In genomic region chr11:69948066-69948762, GRCm38 (mm10) we compare ENCODE assay signal across 8 mouse cellular contexts. TPM values are rescaled to one million over a fixed set of nuclear protein-coding genes. Genes with fewer than 3 reads are reported as not detected.
DNase-seq lines count a peak whose midpoint lies in the region; ATAC-seq and TF ChIP-seq lines count a peak whose summit lies in the region.

Slc2a4 (minus strand) TSS chr11:69948188.

- H3K9ac ChIP-seq in hindbrain, embryonic 14.5 days = peak within 1 kb of the TSS; percentile 42; the same call in 1 of the 2 replicates

- no peak for ATAC-seq in cerebellum, adult (ENCODE audit: insufficient number of reproducible peaks, low FRiP score, low TSS enrichment)
- ATAC-seq in hindbrain, embryonic 14.5 days (ENCODE audit: low FRiP score) = peak; percentile 92
- peak; percentile 88 for ATAC-seq in megakaryocyte progenitor cell, adult 5-6 weeks (replicated peaks; ENCODE audit: poor library complexity)

- peak within 1 kb of the TSS; percentile 58 for H3K4me2 ChIP-seq in hindbrain, embryonic 14.5 days (replicated peaks)

- TF ChIP-seq POLR2A in small intestine, adult 2 months (IDR thresholded peaks at IDR 0.05; ENCODE audit: low read depth, low read length) = no peak

- intact Hi-C loops in left cerebral cortex, postnatal 14 days (cut with DNase I) = loop anchor here (2.0 kb wide), 1 partner anchor 13 kb away; the partner anchor contains the start of gene Ybx2

- no peak within 1 kb of the TSS; the same call in 1 of the 2 replicates for H3K27ac ChIP-seq in hindbrain, embryonic 14.5 days
- peak within 1 kb of the TSS; percentile 37; the same call in 1 of the 2 replicates for H3K27ac ChIP-seq in small intestine, adult 2 months (ENCODE audit: insufficient read depth, low read depth, low read length)

- H3K4me1 ChIP-seq in hindbrain, embryonic 14.5 days (replicated peaks; ENCODE audit: control insufficient read depth, insufficient read depth, low read length) = peaks cover 6% of the 10 kb centered on the region; the same call in 1 of the 2 replicates
- H3K4me1 ChIP-seq in small intestine, adult 2 months (ENCODE audit: control insufficient read depth, insufficient read depth, insufficient read length, low read length) = peaks cover 6% of the 10 kb centered on the region

- peak; percentile 42 for DNase-seq in cerebellum, adult 11 months
- peak; percentile 58 for DNase-seq in cerebellum, adult 9-11 months
- peak; percentile 96 for DNase-seq in gastrocnemius, adult 18-20 months (ENCODE audit: low spot score)
- peak; percentile 82 for DNase-seq in hindbrain, embryonic 14.5 days (ENCODE audit: low spot score)
- DNase-seq in left cerebral cortex, postnatal 14 days (ENCODE audit: low spot score in 2 of 2) = peak; percentile 70 to 73

- no peaks in the 10 kb centered on the region for H3K9me3 ChIP-seq in hindbrain, embryonic 14.5 days (ENCODE audit: control insufficient read depth, low read length)

- peak within 1 kb of the TSS; percentile 40 for H3K4me3 ChIP-seq in hindbrain, embryonic 14.5 days (replicated peaks; ENCODE audit: low read length)
- peak within 1 kb of the TSS; percentile 56 for H3K4me3 ChIP-seq in small intestine, adult 2 months (ENCODE audit: low read depth, low read length)

- under 1% methylated on average over 34 of the region's 34 CpGs for WGBS in hindbrain, embryonic 14.5 days
- WGBS in small intestine, adult 2 months = under 1% methylated on average over 34 of the region's 34 CpGs

- no peaks in the 10 kb centered on the region; the same call in 1 of the 2 replicates for H3K36me3 ChIP-seq in hindbrain, embryonic 14.5 days (replicated peaks; ENCODE audit: control insufficient read depth, insufficient read depth)
- H3K36me3 ChIP-seq in small intestine, adult 2 months (ENCODE audit: control insufficient read depth, insufficient read depth, low read length) = no peaks in the 10 kb centered on the region

- no peak for TF ChIP-seq CTCF in small intestine, adult 2 months (IDR thresholded peaks at IDR 0.05; ENCODE audit: extremely low read depth, insufficient read length, insufficient replicate concordance, low read depth, low read length)

- peaks cover 13% of the 10 kb centered on the region for H3K27me3 ChIP-seq in hindbrain, embryonic 14.5 days (ENCODE audit: control insufficient read depth, insufficient read depth, low read length)
- H3K27me3 ChIP-seq in small intestine, adult 2 months (ENCODE audit: control insufficient read depth, insufficient read depth, low read length) = no peaks in the 10 kb centered on the region

RNA-seq across cellular contexts. Expression of gene Slc2a4, which starts in this region (rescaled TPM):
- 100 to 1,000 TPM; 424 to 439 TPM for total RNA-seq in gastrocnemius, adult 18-20 months (2021)
- 2.2 and 2.3 TPM in 2 replicates for polyA plus RNA-seq in hindbrain, embryonic 14.5 days (2014; fragmentation: Nextera tagmentation; extraction: Ambion mirVana)
- total RNA-seq in left cerebral cortex, postnatal 14 days (2021) = 1 to 10 TPM; 1.9 to 2.4 TPM
- 0.22 TPM in 1 of 2 replicates, not detected in the other for total RNA-seq in megakaryocyte progenitor cell, adult 5-6 weeks (2015)
- not detected in 2 replicates for total RNA-seq in megakaryocyte progenitor cell, adult 5-6 weeks (2017)
- polyA plus RNA-seq in small intestine, adult 2 months (2012; rRNA removed) = 11.2 and 12.9 TPM in 2 replicates

Comparison
In these comparisons a context has a peak if more than half of its experiments do, and no peak if none do; other contexts are left out.
1. RNA of gene Slc2a4 (total RNA-seq): 424 to 439 TPM in gastrocnemius, adult 18-20 months; 1.9 to 2.4 TPM in left cerebral cortex, postnatal 14 days and 0.22 TPM in megakaryocyte progenitor cell, adult 5-6 weeks; every median in the first group is over 100 times any median in the second.
2. Peak in ATAC-seq in megakaryocyte progenitor cell, adult 5-6 weeks; RNA of the gene not detected or under 1 TPM.
3. DNase-seq: peak in every context shown above with its lines; median percentile 96 in gastrocnemius, adult 18-20 months; 82 in hindbrain, embryonic 14.5 days; 72 in left cerebral cortex, postnatal 14 days; 58 in cerebellum, adult 9-11 months; 42 in cerebellum, adult 11 months.